Mouse (Mus musculus): ENCODE results near the gene 1700031F05Rik. TPM values are rescaled to one million over a fixed set of nuclear protein-coding genes. Genes with fewer than 3 reads are reported as not detected.
"Not testable (repeated sequence)": the region's sequence is repeated elsewhere in the genome, so short reads cannot be mapped to it uniquely, and the experiment has no call there.

Gene 1700031F05Rik
- not detected in 2 replicates for polyA plus RNA-seq (2012)

GRCm38 (mm10) chrX:102867871-102868270 is at the start of gene 1700031F05Rik:
1700031F05Rik (minus strand) TSS chrX:102867971.
- no peak for TF ChIP-seq GATA1 (IDR thresholded peaks at IDR 0.05; ENCODE audit: low read length)

DNA sequence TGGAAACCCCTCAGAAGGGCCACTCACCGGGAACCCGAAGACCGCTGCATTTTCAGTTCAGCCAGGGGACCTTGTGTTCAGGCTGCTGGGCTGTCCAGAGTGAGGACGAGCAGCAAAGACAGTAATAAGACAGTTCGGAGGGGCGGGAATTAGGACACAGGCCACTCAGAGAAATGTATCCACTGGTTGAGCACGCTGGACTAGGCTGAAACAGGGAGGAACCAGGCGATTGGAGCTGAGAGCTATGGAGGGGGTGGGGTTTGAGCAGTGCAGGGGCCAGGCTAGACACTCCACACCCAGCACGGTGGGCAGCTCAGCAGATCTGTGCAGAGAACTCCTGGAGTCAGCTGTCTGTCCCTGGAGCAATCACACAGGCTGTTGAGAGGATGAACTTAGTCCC is 40.8 kb upstream of the 1700031F05Rik start, which contains the start of the genes Dmrtc1a and 1700011M02Rik:
Gene Dmrtc1a (minus strand): TSS at position 101 of the 400 bp plus-strand sequence.
Gene 1700011M02Rik (plus strand): TSS at position 319 of the 400 bp plus-strand sequence.
- not testable (repeated sequence) for TF ChIP-seq GATA1 (IDR thresholded peaks at IDR 0.05; ENCODE audit: low read length)

DNA sequence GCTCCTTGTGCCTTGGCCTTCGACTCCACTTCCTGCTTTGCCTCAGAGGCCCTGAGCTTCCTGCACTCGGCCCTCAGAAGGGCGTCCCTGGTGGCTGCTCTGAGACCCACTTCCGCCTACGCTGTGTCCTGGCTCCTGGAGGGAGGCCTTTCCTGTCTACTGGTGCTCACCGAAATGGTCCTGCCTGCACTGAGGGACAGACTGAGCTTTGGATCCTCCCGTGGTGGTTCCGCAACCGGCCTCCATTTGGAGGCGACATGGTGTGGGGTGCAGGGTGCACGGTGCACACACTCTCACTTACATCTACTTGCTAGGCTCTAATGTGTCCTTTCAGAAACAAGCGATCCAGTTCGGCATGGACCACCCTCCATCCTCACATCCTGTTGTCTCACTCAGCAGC is 13.3 kb downstream of the 1700031F05Rik start, which contains the start of gene Dmrtc1c2:
Gene Dmrtc1c2 (minus strand): TSS at position 101 of the 400 bp plus-strand sequence.
- not testable (repeated sequence) for TF ChIP-seq GATA1 (IDR thresholded peaks at IDR 0.05; ENCODE audit: low read length)

GRCm38 (mm10) chrX:102812311-102812710 is 55.5 kb downstream of the 1700031F05Rik start:
- TF ChIP-seq GATA1 (IDR thresholded peaks at IDR 0.05; ENCODE audit: low read length) = no peak

Other genes starting within 250 kb of the 1700031F05Rik start
- 0.84 and 1.2 TPM in 2 replicates for gene Phka1, start 223.7 kb downstream of the 1700031F05Rik start, polyA plus RNA-seq (2012)
- not detected in 2 replicates for gene Gm3880, start 181.0 kb downstream of the 1700031F05Rik start, polyA plus RNA-seq (2012)
- not detected in 2 replicates for gene Gm9112, start 160.3 kb downstream of the 1700031F05Rik start, polyA plus RNA-seq (2012)
- gene Dmrtc1b, start 160.1 kb downstream of the 1700031F05Rik start, polyA plus RNA-seq (2012) = not detected in 2 replicates
- gene Dmrtc1c1, start 65.0 kb downstream of the 1700031F05Rik start, polyA plus RNA-seq (2012) = not detected in 2 replicates
- 0.12 TPM in 1 of 2 replicates, not detected in the other for gene Dmrtc1c2, start 13.4 kb downstream of the 1700031F05Rik start, polyA plus RNA-seq (2012)
- gene Dmrtc1a, start 40.7 kb upstream of the 1700031F05Rik start, polyA plus RNA-seq (2012) = not detected in 2 replicates
- not detected in 2 replicates for gene 1700011M02Rik, start 40.9 kb upstream of the 1700031F05Rik start, polyA plus RNA-seq (2012)
- gene 1700018G05Rik, start 60.4 kb upstream of the 1700031F05Rik start, polyA plus RNA-seq (2012) = not detected in 2 replicates

Data from G1E-ER4 (cell line).